7 mouse cellular contexts compared by ENCODE assay signal in genomic region chrX:79516977-79517645, GRCm38 (mm10). TPM values are rescaled to one million over a fixed set of nuclear protein-coding genes. Genes with fewer than 3 reads are reported as not detected.
DNase-seq lines count a peak whose midpoint lies in the region; ATAC-seq lines count a peak whose summit lies in the region.

Gene Gm7173, minus strand, starts transcription at chrX:79517285.

- H3K27ac ChIP-seq in heart, embryonic 11.5 days (ENCODE audit: low read depth, low read length) = no peak within 1 kb of the TSS
- no peak within 1 kb of the TSS for H3K27ac ChIP-seq in kidney, embryonic 14.5 days (ENCODE audit: low read depth, low read length)
- H3K27ac ChIP-seq in limb, embryonic 10.5 days = peak within 1 kb of the TSS; percentile 25; the same call in 1 of the 2 replicates
- no peak within 1 kb of the TSS for H3K27ac ChIP-seq in midbrain, embryonic 11.5 days (ENCODE audit: low read depth, low read length)
- no peak within 1 kb of the TSS for H3K27ac ChIP-seq in stomach, embryonic 15.5 days

- peak within 1 kb of the TSS; percentile 49; the same call in 1 of the 2 replicates for H3K9ac ChIP-seq in heart, embryonic 11.5 days (ENCODE audit: low read depth, low read length)
- H3K9ac ChIP-seq in kidney, embryonic 14.5 days (ENCODE audit: low read depth, low read length) = no peak within 1 kb of the TSS
- H3K9ac ChIP-seq in midbrain, embryonic 11.5 days (ENCODE audit: low read length) = peak within 1 kb of the TSS; percentile 33; the same call in 1 of the 2 replicates
- H3K9ac ChIP-seq in stomach, embryonic 15.5 days = no peak within 1 kb of the TSS

- peak within 1 kb of the TSS; percentile 58 for H3K4me2 ChIP-seq in heart, embryonic 11.5 days
- H3K4me2 ChIP-seq in kidney, embryonic 14.5 days (replicated peaks; ENCODE audit: low read depth, low read length) = peak within 1 kb of the TSS; percentile 45
- peak within 1 kb of the TSS; percentile 42 for H3K4me2 ChIP-seq in midbrain, embryonic 11.5 days
- peak within 1 kb of the TSS; percentile 50 for H3K4me2 ChIP-seq in stomach, embryonic 15.5 days

- ATAC-seq in heart, embryonic 11.5 days (replicated peaks; ENCODE audit: insufficient number of reproducible peaks, low FRiP score, low TSS enrichment) = no peak; the same call in 1 of the 2 replicates
- peak; percentile 71 for ATAC-seq in kidney, embryonic 14.5 days (ENCODE audit: low FRiP score, low TSS enrichment)
- ATAC-seq in midbrain, embryonic 11.5 days (ENCODE audit: low FRiP score) = peak; percentile 77
- peak; percentile 60; the same call in 1 of the 2 replicates for ATAC-seq in stomach, embryonic 15.5 days (ENCODE audit: insufficient read depth, low FRiP score, low read depth)

- H3K36me3 ChIP-seq in heart, embryonic 11.5 days (ENCODE audit: control insufficient read depth, insufficient read depth, low read length) = no peaks in the 10 kb centered on the region
- no peaks in the 10 kb centered on the region for H3K36me3 ChIP-seq in kidney, embryonic 14.5 days (ENCODE audit: control insufficient read depth, insufficient read depth, low read length)
- H3K36me3 ChIP-seq in limb, embryonic 10.5 days = no peaks in the 10 kb centered on the region
- no peaks in the 10 kb centered on the region for H3K36me3 ChIP-seq in midbrain, embryonic 11.5 days (ENCODE audit: control insufficient read depth, insufficient read depth, low read length)
- no peaks in the 10 kb centered on the region for H3K36me3 ChIP-seq in stomach, embryonic 15.5 days

- no peaks in the 10 kb centered on the region for H3K4me1 ChIP-seq in heart, embryonic 11.5 days (ENCODE audit: control insufficient read depth, insufficient read depth, low read length)
- no peaks in the 10 kb centered on the region for H3K4me1 ChIP-seq in kidney, embryonic 14.5 days (ENCODE audit: control insufficient read depth, insufficient read depth, low read length)
- no peaks in the 10 kb centered on the region for H3K4me1 ChIP-seq in limb, embryonic 10.5 days
- no peaks in the 10 kb centered on the region for H3K4me1 ChIP-seq in midbrain, embryonic 11.5 days (ENCODE audit: control insufficient read depth, insufficient read depth, low read length)
- H3K4me1 ChIP-seq in stomach, embryonic 15.5 days = no peaks in the 10 kb centered on the region

- no peaks in the 10 kb centered on the region for H3K9me3 ChIP-seq in heart, embryonic 11.5 days (replicated peaks; ENCODE audit: control insufficient read depth, low read length)
- no peaks in the 10 kb centered on the region for H3K9me3 ChIP-seq in kidney, embryonic 14.5 days (ENCODE audit: control insufficient read depth, low read length)
- no peaks in the 10 kb centered on the region for H3K9me3 ChIP-seq in limb, embryonic 10.5 days (replicated peaks)
- H3K9me3 ChIP-seq in midbrain, embryonic 11.5 days (ENCODE audit: control insufficient read depth, low read length) = no peaks in the 10 kb centered on the region
- H3K9me3 ChIP-seq in stomach, embryonic 15.5 days = no peaks in the 10 kb centered on the region

- DNase-seq in adrenal gland, postnatal 25 days = peak; percentile 37
- peak; percentile 53 for DNase-seq in embryo, embryonic 10.5 days (ENCODE audit: low spot score)
- peak; percentile 44 for DNase-seq in limb, embryonic 10.5 days (ENCODE audit: low spot score)
- DNase-seq in midbrain, embryonic 11.5 days (ENCODE audit: low spot score, missing footprints) = peak; percentile 88

- H3K27me3 ChIP-seq in heart, embryonic 11.5 days (ENCODE audit: control insufficient read depth, insufficient read depth, low read length) = no peaks in the 10 kb centered on the region
- no peaks in the 10 kb centered on the region for H3K27me3 ChIP-seq in kidney, embryonic 14.5 days (ENCODE audit: control insufficient read depth, insufficient read depth, low read length)
- H3K27me3 ChIP-seq in limb, embryonic 10.5 days (ENCODE audit: low read depth, poor library complexity, severe bottlenecking) = no peaks in the 10 kb centered on the region
- no peaks in the 10 kb centered on the region for H3K27me3 ChIP-seq in midbrain, embryonic 11.5 days (ENCODE audit: control insufficient read depth, insufficient read depth, low read length)
- no peaks in the 10 kb centered on the region for H3K27me3 ChIP-seq in stomach, embryonic 15.5 days (replicated peaks)

- H3K4me3 ChIP-seq in heart, embryonic 11.5 days (ENCODE audit: low read depth, low read length) = peak within 1 kb of the TSS; percentile 39
- H3K4me3 ChIP-seq in kidney, embryonic 14.5 days (ENCODE audit: low read length) = peak within 1 kb of the TSS; percentile 32
- H3K4me3 ChIP-seq in limb, embryonic 10.5 days = peak within 1 kb of the TSS; percentile 48
- peak within 1 kb of the TSS; percentile 27 for H3K4me3 ChIP-seq in midbrain, embryonic 11.5 days (ENCODE audit: low read depth, low read length)
- H3K4me3 ChIP-seq in stomach, embryonic 15.5 days (replicated peaks) = peak within 1 kb of the TSS; percentile 36

- WGBS in heart, embryonic 11.5 days (ENCODE audit: insufficient replicate concordance) = 18% methylated on average over 23 of the region's 23 CpGs
- 30% methylated on average over 23 of the region's 23 CpGs for WGBS in kidney, embryonic 14.5 days
- 12% methylated on average over 23 of the region's 23 CpGs for WGBS in limb, embryonic 10.5 days
- WGBS in midbrain, embryonic 11.5 days = 25% methylated on average over 23 of the region's 23 CpGs
- WGBS in stomach, embryonic 15.5 days = 17% methylated on average over 23 of the region's 23 CpGs

RNA-seq across cellular contexts. Expression of gene Gm7173, which starts in this region (rescaled TPM):
- total RNA-seq in adrenal gland, postnatal 25 days (2021) = 1.0 and 1.6 TPM in 2 replicates
- 0.17 and 0.25 TPM in 2 replicates for polyA plus RNA-seq in heart, embryonic 11.5 days (2014; fragmentation: Nextera tagmentation; extraction: Ambion mirVana)
- polyA plus RNA-seq in kidney, embryonic 14.5 days (2014; fragmentation: Nextera tagmentation; extraction: Ambion mirVana) = 0.23 and 0.42 TPM in 2 replicates
- polyA plus RNA-seq in limb, embryonic 10.5 days (2016; fragmentation: Nextera tagmentation; extraction: Ambion mirVana) = 0.46 and 0.51 TPM in 2 replicates
- 0.04 and 0.38 TPM in 2 replicates for polyA plus RNA-seq in midbrain, embryonic 11.5 days (2014; fragmentation: Nextera tagmentation; extraction: Ambion mirVana)
- polyA plus RNA-seq in stomach, embryonic 15.5 days (2015; fragmentation: Nextera tagmentation; extraction: Ambion mirVana) = 0.31 and 0.48 TPM in 2 replicates

Comparison
In these comparisons a context has a peak if more than half of its experiments do, and no peak if none do; other contexts are left out.
1. Peak in ATAC-seq, H3K4me3 ChIP-seq and H3K4me2 ChIP-seq in kidney, embryonic 14.5 days; RNA of the gene not detected or under 1 TPM.
2. Peak in DNase-seq, H3K4me3 ChIP-seq and H3K27ac ChIP-seq in limb, embryonic 10.5 days; RNA of the gene not detected or under 1 TPM.
3. Peak in DNase-seq, ATAC-seq, H3K4me3 ChIP-seq, H3K9ac ChIP-seq and H3K4me2 ChIP-seq in midbrain, embryonic 11.5 days; RNA of the gene not detected or under 1 TPM.
4. Peak in ATAC-seq, H3K4me3 ChIP-seq and H3K4me2 ChIP-seq in stomach, embryonic 15.5 days; RNA of the gene not detected or under 1 TPM.
5. DNase-seq: peak in every context shown above with its lines; median percentile 88 in midbrain, embryonic 11.5 days; 53 in embryo, embryonic 10.5 days; 44 in limb, embryonic 10.5 days; 37 in adrenal gland, postnatal 25 days.